ENCODE assay signal across 8 mouse cellular contexts in the genomic region with DNA sequence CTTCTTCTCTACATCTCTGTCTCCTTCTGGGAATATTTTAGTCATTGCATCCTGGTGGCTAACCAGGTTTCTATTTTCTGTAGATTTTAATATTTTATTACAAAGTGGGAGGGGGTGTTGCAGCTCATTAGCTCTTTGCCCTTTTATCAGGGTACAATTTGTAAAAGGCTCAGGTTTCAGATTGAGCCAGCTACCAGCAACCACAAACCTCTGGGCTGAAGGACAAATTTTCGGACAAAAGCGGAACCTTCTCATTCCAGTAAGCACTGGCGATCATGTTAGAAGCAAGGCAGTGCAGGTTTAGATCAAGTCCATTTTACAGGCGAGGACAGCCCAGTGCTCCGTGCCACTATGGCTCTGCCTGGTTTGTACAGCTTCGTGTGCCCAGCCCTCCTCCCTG. TPM values are rescaled to one million over a fixed set of nuclear protein-coding genes. Genes with fewer than 3 reads are reported as not detected.
DNase-seq lines count a peak whose midpoint lies in the region; ATAC-seq and TF ChIP-seq lines count a peak whose summit lies in the region.
"Had no signal": no experiment of that assay in that cellular context is flagged by ENCODE, and none has a peak within 500 bp of the region (broad histone marks: within the 10 kb centered on the region; RNA-seq: fewer than 3 reads in every experiment).

No protein-coding gene starts in this region.

- no peak overlapping the region for H3K4me3 ChIP-seq in liver, embryonic 11.5 days (ENCODE audit: low read depth, low read length)
- H3K4me3 ChIP-seq in liver, postnatal 0 days (ENCODE audit: low read depth, low read length), result no peak overlapping the region
- peak overlapping the region; percentile 86; the same call in 1 of the 2 replicates for H3K4me3 ChIP-seq in forebrain, embryonic 11.5 days (ENCODE audit: low read depth, low read length)
- no peak overlapping the region for H3K4me3 ChIP-seq in limb, embryonic 14.5 days (replicated peaks; ENCODE audit: low read length)
- H3K4me3 ChIP-seq in olfactory bulb, adult 2 months (ENCODE audit: insufficient read depth, low read depth, low read length), result peak overlapping the region; percentile 24

- no peak overlapping the region for H3K27ac ChIP-seq in liver, embryonic 11.5 days (ENCODE audit: low read depth, low read length)
- H3K27ac ChIP-seq in liver, postnatal 0 days (ENCODE audit: low read depth), result no peak overlapping the region
- no peak overlapping the region for H3K27ac ChIP-seq in forebrain, embryonic 11.5 days (ENCODE audit: low read depth, low read length)
- H3K27ac ChIP-seq in limb, embryonic 14.5 days (replicated peaks; ENCODE audit: low read depth, low read length), result no peak overlapping the region
- no peak overlapping the region for H3K27ac ChIP-seq in olfactory bulb, adult 2 months (ENCODE audit: insufficient read depth, low read depth, low read length)

- no peak overlapping the region for H3K9ac ChIP-seq in liver, embryonic 11.5 days (ENCODE audit: low read depth, low read length)
- H3K9ac ChIP-seq in liver, postnatal 0 days (replicated peaks), result no peak overlapping the region
- H3K9ac ChIP-seq in forebrain, embryonic 11.5 days (ENCODE audit: low read length), result no peak overlapping the region
- 0 out of 2 replicates have a peak overlapping the region, but pooled peaks have one; percentile 9 for H3K9ac ChIP-seq in limb, embryonic 14.5 days (ENCODE audit: low read depth, low read length, severe bottlenecking)

- H3K9me3 ChIP-seq in liver, embryonic 11.5 days (ENCODE audit: control insufficient read depth, low read length), result peaks cover 3% of the 10 kb centered on the region; the same call in 1 of the 2 replicates
- no peaks in the 10 kb centered on the region for H3K9me3 ChIP-seq in liver, postnatal 0 days (ENCODE audit: low read length)
- H3K9me3 ChIP-seq in forebrain, embryonic 11.5 days (ENCODE audit: control insufficient read depth, low read length), result no peaks in the 10 kb centered on the region; the same call in 1 of the 2 replicates
- no peaks in the 10 kb centered on the region for H3K9me3 ChIP-seq in limb, embryonic 14.5 days (ENCODE audit: control insufficient read depth, low read length)
- H3K9me3 ChIP-seq: lung, embryonic 15.5 days had no signal

- no peaks in the 10 kb centered on the region for H3K27me3 ChIP-seq in liver, embryonic 11.5 days (replicated peaks; ENCODE audit: control insufficient read depth, insufficient read depth, low read length)
- no peaks in the 10 kb centered on the region for H3K27me3 ChIP-seq in liver, postnatal 0 days (ENCODE audit: insufficient read depth, low read length)
- no peaks in the 10 kb centered on the region for H3K27me3 ChIP-seq in forebrain, embryonic 11.5 days (ENCODE audit: control insufficient read depth, insufficient read depth, low read length)
- H3K27me3 ChIP-seq in limb, embryonic 14.5 days (ENCODE audit: control insufficient read depth, insufficient read depth, low read length), result no peaks in the 10 kb centered on the region
- H3K27me3 ChIP-seq: lung, embryonic 15.5 days had no signal

- DNase-seq in liver, embryonic 11.5 days (ENCODE audit: low spot score), result no peak
- no peak for DNase-seq in liver, postnatal 0 days
- no peak for DNase-seq in forebrain, embryonic 11.5 days (ENCODE audit: low spot score)
- no peak for DNase-seq in limb, embryonic 14.5 days (ENCODE audit: low spot score)
- no peak for DNase-seq in frontal cortex, postnatal 14 days (ENCODE audit: low spot score in 2 of 2)
- DNase-seq in frontal cortex, adult 2 months (ENCODE audit: extremely low spot score in 1 of 2, low spot score in 1 of 2), result no peak

- no peak for TF ChIP-seq CTCF in liver, postnatal 0 days (IDR thresholded peaks at IDR 0.05; ENCODE audit: low read depth)
- no peak for TF ChIP-seq CTCF in olfactory bulb, adult 2 months (IDR thresholded peaks at IDR 0.05; ENCODE audit: insufficient read depth, low read depth, low read length)

- H3K4me1 ChIP-seq in liver, embryonic 11.5 days (replicated peaks; ENCODE audit: control insufficient read depth, insufficient read depth, low read length), result peaks cover 8% of the 10 kb centered on the region
- peaks cover 8% of the 10 kb centered on the region for H3K4me1 ChIP-seq in liver, postnatal 0 days (ENCODE audit: insufficient read depth)
- no peaks in the 10 kb centered on the region for H3K4me1 ChIP-seq in forebrain, embryonic 11.5 days (replicated peaks; ENCODE audit: control insufficient read depth, insufficient read depth, low read length)
- peaks cover 10% of the 10 kb centered on the region for H3K4me1 ChIP-seq in limb, embryonic 14.5 days (ENCODE audit: control insufficient read depth, insufficient read depth, low read length)
- peaks cover 21% of the 10 kb centered on the region for H3K4me1 ChIP-seq in olfactory bulb, adult 2 months (ENCODE audit: control insufficient read depth, insufficient read depth, low read length)

- H3K4me2 ChIP-seq in liver, embryonic 11.5 days, result peak overlapping the region; percentile 95; the same call in 1 of the 2 replicates
- no peak overlapping the region for H3K4me2 ChIP-seq in liver, postnatal 0 days (ENCODE audit: low read depth, low read length)
- H3K4me2 ChIP-seq in forebrain, embryonic 11.5 days (ENCODE audit: low read depth, low read length, severe bottlenecking), result no peak overlapping the region
- H3K4me2 ChIP-seq in limb, embryonic 14.5 days (replicated peaks; ENCODE audit: low read depth, low read length, severe bottlenecking), result no peak overlapping the region; the same call in 1 of the 2 replicates

- TF ChIP-seq EP300 in liver, postnatal 0 days (IDR thresholded peaks at IDR 0.05; ENCODE audit: low read depth), result no peak

- H3K36me3 ChIP-seq in liver, embryonic 11.5 days (ENCODE audit: control insufficient read depth, insufficient read depth, low read length), result no peaks in the 10 kb centered on the region
- peaks cover under 1% of the 10 kb centered on the region; the same call in 1 of the 2 replicates for H3K36me3 ChIP-seq in liver, postnatal 0 days (replicated peaks; ENCODE audit: insufficient read depth, low read length)
- no peaks in the 10 kb centered on the region for H3K36me3 ChIP-seq in forebrain, embryonic 11.5 days (ENCODE audit: control insufficient read depth, insufficient read depth, low read length)
- peaks cover 28% of the 10 kb centered on the region for H3K36me3 ChIP-seq in limb, embryonic 14.5 days (ENCODE audit: control insufficient read depth, insufficient read depth, low read length)

- no peak for ATAC-seq in liver, embryonic 11.5 days (replicated peaks; ENCODE audit: low FRiP score)
- ATAC-seq in liver, postnatal 0 days, result no peak
- no peak; the same call in 1 of the 2 replicates for ATAC-seq in forebrain, embryonic 11.5 days (replicated peaks; ENCODE audit: low FRiP score)
- peak; percentile 1; the same call in 1 of the 2 replicates for ATAC-seq in limb, embryonic 14.5 days (ENCODE audit: low FRiP score, low read depth)

- WGBS in liver, embryonic 11.5 days, result 53% methylated on average over 6 of the region's 6 CpGs
- 59% methylated on average over 6 of the region's 6 CpGs for WGBS in liver, postnatal 0 days (ENCODE audit: insufficient replicate concordance)
- 65% methylated on average over 6 of the region's 6 CpGs for WGBS in forebrain, embryonic 11.5 days
- 55% methylated on average over 6 of the region's 6 CpGs for WGBS in limb, embryonic 14.5 days
- 60% methylated on average over 6 of the region's 6 CpGs for WGBS in olfactory bulb, adult 2 months

- TF ChIP-seq POLR2A in limb, embryonic 14.5 days (IDR thresholded peaks at IDR 0.05; ENCODE audit: borderline replicate concordance, extremely low read depth, insufficient read depth, insufficient read length), result no peak
- no peak for TF ChIP-seq POLR2A in olfactory bulb, adult 2 months (IDR thresholded peaks at IDR 0.05; ENCODE audit: insufficient read depth, low read depth, low read length)

RNA-seq across cellular contexts. Expression of a gene that starts 0.6 kb away (rescaled TPM):
- polyA plus RNA-seq in liver, embryonic 11.5 days (2014; fragmentation: Nextera tagmentation; extraction: Ambion mirVana), result 10.4 and 11.6 TPM in 2 replicates
- 6.4 and 6.8 TPM in 2 replicates for polyA plus RNA-seq in liver, postnatal 0 days (2015; fragmentation: Nextera tagmentation; extraction: Ambion mirVana)
- polyA plus RNA-seq in forebrain, embryonic 11.5 days (2014; fragmentation: Nextera tagmentation; extraction: Ambion mirVana), result 25.0 and 31.4 TPM in 2 replicates
- 57.1 and 62.6 TPM in 2 replicates for polyA plus RNA-seq in limb, embryonic 14.5 days (2012; rRNA removed)
- 40.7 and 49.8 TPM in 2 replicates for polyA plus RNA-seq in limb, embryonic 14.5 days (2014; fragmentation: Nextera tagmentation; extraction: Ambion mirVana)
- polyA plus RNA-seq in olfactory bulb, adult 2 months (2012; ENCODE audit: insufficient read depth, insufficient read length, low replicate concordance, missing spikeins), result not detected in 2 replicates
- 47.6 and 48.7 TPM in 2 replicates for polyA plus RNA-seq in frontal cortex, adult 2 months (2012; rRNA removed)

RNA-seq across cellular contexts. Expression of a gene that starts 11.2 kb away (rescaled TPM):
- 6.2 and 6.8 TPM in 2 replicates for polyA plus RNA-seq in liver, embryonic 11.5 days (2014; fragmentation: Nextera tagmentation; extraction: Ambion mirVana)
- 48.0 and 54.2 TPM in 2 replicates for polyA plus RNA-seq in liver, postnatal 0 days (2015; fragmentation: Nextera tagmentation; extraction: Ambion mirVana)
- 2.1 TPM in 2 replicates for polyA plus RNA-seq in forebrain, embryonic 11.5 days (2014; fragmentation: Nextera tagmentation; extraction: Ambion mirVana)
- polyA plus RNA-seq in limb, embryonic 14.5 days (2012; rRNA removed), result 5.1 and 5.8 TPM in 2 replicates
- 1.4 and 1.7 TPM in 2 replicates for polyA plus RNA-seq in limb, embryonic 14.5 days (2014; fragmentation: Nextera tagmentation; extraction: Ambion mirVana)
- not detected in 2 replicates for polyA plus RNA-seq in olfactory bulb, adult 2 months (2012; ENCODE audit: insufficient read depth, insufficient read length, low replicate concordance, missing spikeins)
- polyA plus RNA-seq in frontal cortex, adult 2 months (2012; rRNA removed), result 41.8 and 43.0 TPM in 2 replicates

RNA-seq across cellular contexts. Expression of a gene that starts 25.7 kb away (rescaled TPM):
- polyA plus RNA-seq in liver, embryonic 11.5 days (2014; fragmentation: Nextera tagmentation; extraction: Ambion mirVana), result 2.2 and 2.3 TPM in 2 replicates
- 0.36 and 0.52 TPM in 2 replicates for polyA plus RNA-seq in liver, postnatal 0 days (2015; fragmentation: Nextera tagmentation; extraction: Ambion mirVana)
- 5.3 and 5.9 TPM in 2 replicates for polyA plus RNA-seq in forebrain, embryonic 11.5 days (2014; fragmentation: Nextera tagmentation; extraction: Ambion mirVana)
- 26.1 and 28.4 TPM in 2 replicates for polyA plus RNA-seq in limb, embryonic 14.5 days (2012; rRNA removed)
- 6.6 and 7.6 TPM in 2 replicates for polyA plus RNA-seq in limb, embryonic 14.5 days (2014; fragmentation: Nextera tagmentation; extraction: Ambion mirVana)
- not detected in 2 replicates for polyA plus RNA-seq in olfactory bulb, adult 2 months (2012; ENCODE audit: insufficient read depth, insufficient read length, low replicate concordance, missing spikeins)
- 22.5 and 23.8 TPM in 2 replicates for polyA plus RNA-seq in frontal cortex, adult 2 months (2012; rRNA removed)

RNA-seq across cellular contexts. Expression of a gene that starts 25.8 kb away (rescaled TPM):
- polyA plus RNA-seq in liver, embryonic 11.5 days (2014; fragmentation: Nextera tagmentation; extraction: Ambion mirVana), result 76.0 and 76.7 TPM in 2 replicates
- polyA plus RNA-seq in liver, postnatal 0 days (2015; fragmentation: Nextera tagmentation; extraction: Ambion mirVana), result 8.5 and 8.8 TPM in 2 replicates
- polyA plus RNA-seq in forebrain, embryonic 11.5 days (2014; fragmentation: Nextera tagmentation; extraction: Ambion mirVana), result 107 and 108 TPM in 2 replicates
- polyA plus RNA-seq in limb, embryonic 14.5 days (2012; rRNA removed), result 67.5 and 73.4 TPM in 2 replicates
- polyA plus RNA-seq in limb, embryonic 14.5 days (2014; fragmentation: Nextera tagmentation; extraction: Ambion mirVana), result 54.7 and 62.2 TPM in 2 replicates
- polyA plus RNA-seq in olfactory bulb, adult 2 months (2012; ENCODE audit: insufficient read depth, insufficient read length, low replicate concordance, missing spikeins), result 165 TPM in 1 of 2 replicates, not detected in the other
- 45.6 and 49.0 TPM in 2 replicates for polyA plus RNA-seq in frontal cortex, adult 2 months (2012; rRNA removed)

RNA-seq across cellular contexts. Expression of a gene that starts 39.2 kb away (rescaled TPM):
- 48.8 and 51.8 TPM in 2 replicates for polyA plus RNA-seq in liver, embryonic 11.5 days (2014; fragmentation: Nextera tagmentation; extraction: Ambion mirVana)
- polyA plus RNA-seq in liver, postnatal 0 days (2015; fragmentation: Nextera tagmentation; extraction: Ambion mirVana), result 17.7 and 21.1 TPM in 2 replicates
- polyA plus RNA-seq in forebrain, embryonic 11.5 days (2014; fragmentation: Nextera tagmentation; extraction: Ambion mirVana), result 7.9 and 8.9 TPM in 2 replicates
- polyA plus RNA-seq in limb, embryonic 14.5 days (2012; rRNA removed), result 4.7 and 5.9 TPM in 2 replicates
- 5.3 and 5.9 TPM in 2 replicates for polyA plus RNA-seq in limb, embryonic 14.5 days (2014; fragmentation: Nextera tagmentation; extraction: Ambion mirVana)
- not detected in 2 replicates for polyA plus RNA-seq in olfactory bulb, adult 2 months (2012; ENCODE audit: insufficient read depth, insufficient read length, low replicate concordance, missing spikeins)
- 112 and 119 TPM in 2 replicates for polyA plus RNA-seq in frontal cortex, adult 2 months (2012; rRNA removed)

Comparison
In these comparisons a context has a peak if more than half of its experiments do, and no peak if none do; other contexts are left out.
1. H3K4me3 ChIP-seq: peak in forebrain, embryonic 11.5 days (single experiment) and olfactory bulb, adult 2 months (single experiment); none in liver, embryonic 11.5 days (single experiment), liver, postnatal 0 days (single experiment) and limb, embryonic 14.5 days (single experiment).